Mouse (Mus musculus): ENCODE measurements around the gene Cog1.

Gene Cog1

DNA sequence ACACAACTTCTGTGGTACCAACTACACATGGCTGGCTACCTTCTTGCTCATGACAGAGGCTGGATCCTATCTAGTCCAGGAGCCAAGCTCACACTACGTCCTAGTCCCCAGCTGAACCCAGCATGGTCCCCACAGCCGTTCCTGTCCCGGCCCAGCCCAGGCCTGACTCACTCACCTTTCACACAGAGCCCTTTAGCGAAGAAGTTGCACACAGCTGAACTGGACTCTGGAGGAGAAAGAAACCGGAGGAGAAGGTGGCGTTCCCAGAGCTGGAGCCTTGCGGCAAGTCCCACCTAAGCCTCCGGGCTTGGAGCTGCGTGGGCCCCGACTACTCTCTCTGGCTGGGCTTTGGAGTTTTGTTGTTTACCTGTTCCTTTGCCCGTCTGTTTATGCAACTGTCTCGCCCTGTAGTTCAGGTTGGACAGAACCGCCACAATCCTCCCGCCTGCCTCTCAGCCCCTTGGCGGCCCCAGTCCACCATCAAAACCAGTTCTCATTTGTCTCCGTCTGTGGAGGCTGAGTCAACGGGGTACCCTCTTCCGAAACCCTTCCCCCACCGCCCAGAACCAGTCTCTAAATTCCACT lies 59.8 kb downstream of the Cog1 start:
- DNase-seq: no peak

DNA sequence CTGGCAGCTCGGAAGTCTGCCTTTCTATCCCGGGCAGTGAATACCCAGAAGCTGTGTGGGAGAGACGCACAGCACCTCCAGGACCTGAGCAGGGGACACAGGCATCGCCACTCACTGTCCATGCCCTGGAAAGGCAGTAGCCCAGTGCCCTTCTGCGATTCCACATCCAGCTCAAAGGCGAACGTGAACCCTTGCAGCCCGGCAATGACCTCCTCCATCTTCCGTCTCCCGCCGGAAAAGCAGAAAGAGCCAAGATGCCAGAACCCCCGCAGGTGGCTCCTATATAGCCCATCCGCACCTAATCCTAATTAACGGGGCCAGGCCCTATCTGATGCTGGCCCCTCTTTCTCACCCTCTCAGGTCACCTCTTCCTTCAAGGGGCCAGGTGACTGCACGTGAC lies 60.3 kb downstream of the Cog1 start:
- DNase-seq: no peak

- DNase-seq: peak; percentile 23
These were observed 60.8 kb downstream of the Cog1 start, which contains the start of gene Cpsf4l for GRCm38 (mm10) chr11:113709731-113710256. Cpsf4l (minus strand) TSS chr11:113710017.

GRCm38 (mm10) chr11:113710257-113710777 lies 61.3 kb downstream of the Cog1 start:
- no peak for DNase-seq

DNA sequence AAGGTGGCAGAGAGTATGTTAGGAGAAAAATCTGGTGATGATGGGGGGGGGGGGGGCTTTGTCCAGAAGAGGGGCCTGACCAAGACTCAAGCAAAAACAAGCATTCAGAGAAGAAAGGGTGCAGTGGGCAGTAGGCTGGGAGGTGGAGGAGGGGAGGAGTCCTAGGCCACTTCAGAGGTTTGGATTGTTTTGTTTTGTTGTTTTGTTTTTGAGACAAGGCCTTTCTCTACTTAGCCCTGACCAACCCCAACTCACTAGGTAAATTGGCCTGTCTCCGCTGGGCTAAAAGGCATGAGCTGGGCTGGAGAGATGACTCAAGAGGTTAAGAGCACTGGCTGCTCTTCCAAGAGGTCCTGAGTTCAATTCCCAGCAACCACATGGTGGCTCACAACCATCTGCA lies 62.1 kb downstream of the Cog1 start:
- DNase-seq: no peak

GRCm38 (mm10) chr11:113715078-113715674 lies 66.2 kb downstream of the Cog1 start:
- DNase-seq: no peak

DNA sequence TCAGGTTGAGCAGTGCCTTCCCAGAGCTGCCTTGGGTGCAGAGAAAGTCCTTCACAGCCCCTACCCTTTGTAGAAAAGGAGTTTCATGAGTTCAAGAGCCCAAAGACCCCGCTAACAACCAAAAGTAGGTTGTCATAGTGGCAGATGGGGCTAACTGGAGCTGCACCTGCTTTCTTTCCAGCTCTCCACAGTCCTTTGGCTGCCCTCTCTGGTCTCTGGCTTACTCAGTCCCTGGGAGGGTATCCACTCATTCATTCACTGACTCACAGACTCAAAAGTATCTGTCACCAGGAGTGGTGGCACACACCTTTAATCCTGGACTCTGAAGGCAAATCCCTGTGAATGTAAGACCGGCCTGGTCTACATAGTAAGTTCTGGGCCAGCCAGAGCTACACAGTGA lies 67.2 kb downstream of the Cog1 start:
- DNase-seq: no peak

Data from kidney, adult 18-20 months (tissue).